Mouse (Mus musculus): ENCODE data around the gene Ccpg1os.

- TF ChIP-seq POLR2A (IDR thresholded peaks at IDR 0.05; ENCODE audit: low read depth, low read length), result no peak
- TF ChIP-seq CTCF (IDR thresholded peaks at IDR 0.05; ENCODE audit: borderline replicate concordance, insufficient read depth, low read length), result no peak
Measured at GRCm38 (mm10) chr9:72961959-72962358, 23.2 kb downstream of the Ccpg1os start.

Data from embryonic fibroblast, embryonic 13.5 days (primary cell).